Mouse (Mus musculus): ENCODE data around the gene Gm2888. TPM values are rescaled to one million over a fixed set of nuclear protein-coding genes. Genes with fewer than 3 reads are reported as not detected.
"Not testable (repeated sequence)": the region's sequence is repeated elsewhere in the genome, so short reads cannot be mapped to it uniquely, and the experiment has no call there.

Gm2888 gene
- not detected for total RNA-seq (2021)
- long read RNA-seq, experiment 1: 0 reads
- long read RNA-seq, experiment 2: 0 reads

DNA sequence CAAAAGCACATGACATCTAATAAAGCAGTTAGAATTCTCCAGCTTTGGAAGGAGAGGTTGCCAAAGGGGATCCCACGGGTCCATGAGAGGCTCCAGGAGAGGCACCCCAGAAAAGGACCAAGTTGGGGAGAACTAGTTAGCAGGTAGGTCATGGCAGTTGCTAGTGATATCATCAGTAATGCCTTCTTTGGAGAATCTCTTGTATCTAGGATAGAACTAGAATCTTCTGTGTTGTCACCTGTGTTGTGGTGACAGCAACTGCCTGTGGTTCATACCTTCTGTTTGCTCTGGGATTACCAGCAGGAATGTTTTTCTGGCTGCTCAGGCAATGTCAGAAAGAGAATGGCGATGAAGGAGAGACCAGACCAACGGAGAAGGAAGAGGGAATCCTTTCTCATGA lies at the start of gene Gm2888:
Gene Gm2888 (plus strand): TSS at position 301 of the 400 bp plus-strand sequence.
- not testable (repeated sequence) for DNase-seq

DNA sequence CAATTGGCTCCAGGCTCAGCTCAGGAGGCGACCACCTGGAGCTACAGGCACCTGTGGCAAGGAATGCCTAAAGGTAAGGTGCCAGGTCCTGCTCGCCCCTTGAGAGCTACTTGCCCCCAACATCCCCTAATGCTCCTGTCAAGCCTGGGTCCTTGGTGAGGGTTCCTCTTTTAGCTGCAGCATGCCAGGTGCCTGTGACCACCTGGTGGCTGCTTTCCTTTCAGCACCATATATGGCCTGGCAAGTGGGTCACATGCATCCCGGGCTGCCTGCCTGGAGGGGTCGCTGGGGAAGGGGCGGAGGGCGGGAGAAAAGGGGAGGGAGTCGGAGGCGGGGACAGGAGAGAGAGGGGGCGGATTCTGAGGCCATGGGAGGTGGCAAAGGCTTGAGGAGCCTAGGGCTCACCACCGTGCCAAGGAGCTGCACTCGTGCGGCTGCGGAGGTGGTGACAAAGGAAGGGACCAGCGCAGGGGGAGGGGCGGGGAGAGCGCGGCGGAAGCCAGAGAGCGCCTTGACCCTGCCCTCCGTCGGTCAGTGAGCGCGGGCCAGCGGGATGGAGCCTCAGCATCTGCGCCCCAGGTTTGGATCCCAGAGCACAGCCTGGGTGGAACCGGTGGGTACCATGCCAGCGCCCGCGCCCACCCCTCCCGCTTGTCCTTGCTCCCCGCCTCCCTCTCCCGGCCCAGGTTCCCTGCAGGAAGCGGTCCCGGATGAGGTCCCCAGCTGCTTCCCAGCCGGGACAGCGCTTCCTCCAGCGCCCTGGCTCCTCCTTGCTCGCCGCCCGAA lies 19.1 kb downstream of the Gm2888 start, which contains the start of gene Gm2897:
Gene Gm2897 (plus strand): TSS at position 559 of the 786 bp plus-strand sequence.
- peak; percentile 5 to 26 for DNase-seq

DNA sequence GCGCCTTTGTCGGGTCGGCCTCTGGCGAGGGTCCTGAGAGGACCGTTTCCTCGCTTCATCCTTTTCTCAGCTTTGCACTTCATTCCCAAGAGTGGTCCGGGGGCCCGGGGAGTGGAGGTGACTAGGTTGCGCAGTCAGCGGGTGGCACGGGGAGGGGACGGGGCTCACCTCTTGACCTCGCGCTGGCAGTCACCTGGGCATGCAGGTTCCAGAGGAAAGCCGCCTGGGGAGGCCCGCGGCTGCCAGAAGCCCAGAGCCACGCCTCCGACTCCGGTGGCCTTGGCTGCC lies 19.7 kb downstream of the Gm2888 start:
- DNase-seq: peak; percentile 2 to 14

DNA sequence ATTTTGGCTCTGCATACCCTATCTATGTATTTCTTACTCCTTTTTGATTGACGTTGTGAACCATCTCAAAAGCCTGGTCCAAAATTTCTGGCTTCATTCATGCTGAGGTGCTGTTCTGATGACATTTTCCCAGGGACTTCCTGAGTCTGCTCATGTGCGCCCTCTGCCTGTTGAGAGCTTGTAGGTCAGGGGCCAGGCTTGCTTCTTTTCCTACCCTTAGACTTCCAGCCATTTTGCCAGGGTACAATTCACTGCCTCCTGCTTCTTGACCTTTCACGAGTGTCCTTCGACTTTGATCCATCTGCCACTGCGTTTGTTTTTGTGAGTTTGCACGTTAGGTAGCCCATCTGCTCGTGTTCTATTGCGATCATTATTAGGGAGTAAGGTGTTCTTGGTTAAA lies 20.3 kb downstream of the Gm2888 start:
- peak; percentile 1 to 5 for DNase-seq

Other genes starting within 250 kb of the Gm2888 start
- under 1 TPM; 0.17 to 0.20 TPM for gene Gm2897, start 19.3 kb downstream of the Gm2888 start, total RNA-seq (2021)
- not detected for gene Gm10340, start 104.0 kb downstream of the Gm2888 start, total RNA-seq (2021)
- not detected for gene Gm5795, start 158.3 kb downstream of the Gm2888 start, total RNA-seq (2021)
- under 1 TPM; 0.49 to 0.63 TPM for gene D830030K20Rik, start 178.5 kb downstream of the Gm2888 start, total RNA-seq (2021)

Data from adrenal gland, postnatal 36 days (tissue).